Mouse (Mus musculus) heart, embryonic 15.5 days (tissue): ENCODE results near the gene Bpgm. TPM values are rescaled to one million over a fixed set of nuclear protein-coding genes. Genes with fewer than 3 reads are reported as not detected.

Experiments
- ATAC-seq: fragments of 200-750 bp; cut with Nextera tagmentation; replicated peaks from 2 replicates; pipeline ENCODE4 v1.8.0; 2017; ENCODE audit warnings: low read depth, moderate TSS enrichment; ENCODE audit not compliant: insufficient number of reproducible peaks, insufficient read depth, low FRiP score
- H3K27ac ChIP-seq: fragments of 300-500 bp; sonication (generic); 2 replicates; pipeline ENCODE4 v1.5.1; 2015; ENCODE audit warnings: mild to moderate bottlenecking, inconsistent platforms
- H3K27me3 ChIP-seq: fragments of 300-500 bp; sonication (generic); 2 replicates; pipeline ENCODE4 v1.6.1; 2015; ENCODE audit warnings: inconsistent platforms
- H3K36me3 ChIP-seq: fragments of 300-500 bp; sonication (generic); 2 replicates; pipeline ENCODE4 v1.6.1; 2015; ENCODE audit warnings: mild to moderate bottlenecking, inconsistent platforms
- H3K4me1 ChIP-seq: fragments of 300-500 bp; sonication (generic); replicated peaks from 2 replicates; pipeline ENCODE4 v1.6.1; 2015; ENCODE audit warnings: inconsistent platforms
- H3K4me2 ChIP-seq: fragments of 300-500 bp; sonication (generic); 2 replicates; pipeline ENCODE4 v1.6.1; 2015; ENCODE audit warnings: inconsistent platforms, mild to moderate bottlenecking, moderate library complexity
- H3K4me3 ChIP-seq: fragments of 300-500 bp; sonication (generic); 2 replicates; pipeline ENCODE4 v1.5.1; 2015; ENCODE audit warnings: mild to moderate bottlenecking, inconsistent platforms
- H3K9ac ChIP-seq: fragments of 300-500 bp; sonication (generic); 2 replicates; pipeline ENCODE4 v1.6.1; 2015; ENCODE audit warnings: mild to moderate bottlenecking, inconsistent platforms
- H3K9me3 ChIP-seq: fragments of 300-500 bp; sonication (generic); replicated peaks from 2 replicates; pipeline ENCODE4 v1.6.1; 2016; ENCODE audit warnings: inconsistent platforms
- WGBS: fragments of 180-500 bp; shearing (Covaris S2); methylation state at CpG from one replicate; pipeline ENCODE4 v1.1.7; 2015; ENCODE audit warnings: mixed read lengths; 5-methylcytosine and 5-hydroxymethylcytosine counted together
- polyA plus RNA-seq: library from polyadenylated mRNA; unstranded; fragments of >200 nt; fragmentation: Nextera tagmentation; extraction: Ambion mirVana; gene quantifications from 2 replicates; pipeline ENCODE4 v1.2.1, GENCODE M21; 2015

The Bpgm gene
- polyA plus RNA-seq, 1 experiment from 2014 or later = 112 TPM

- H3K4me1 ChIP-seq = peaks cover 7% of the 10 kb centered on the region
- 53% methylated on average over 12 of the region's 12 CpGs for WGBS
- no peak overlapping the region for H3K27ac ChIP-seq
- no peak overlapping the region for H3K4me3 ChIP-seq
- H3K27me3 ChIP-seq = no peaks in the 10 kb centered on the region
- ATAC-seq = no peak
- H3K9me3 ChIP-seq = no peaks in the 10 kb centered on the region
- H3K4me2 ChIP-seq = no peak overlapping the region
- no peaks in the 10 kb centered on the region for H3K36me3 ChIP-seq
- H3K9ac ChIP-seq = no peak overlapping the region
Measured at GRCm38 (mm10) chr6:34471434-34472110, 4.4 kb upstream of the Bpgm start.

- ATAC-seq = no peak
- Histone ChIP-seq H3K4me2 (no peak overlapping the region), H3K27ac (no peak overlapping the region), H3K27me3 (no peaks in the 10 kb centered on the region), H3K36me3 (no peaks in the 10 kb centered on the region), H3K4me1 (peaks cover 11% of the 10 kb centered on the region), H3K4me3 (no peak overlapping the region), H3K9me3 (no peaks in the 10 kb centered on the region), H3K9ac (no peak overlapping the region)
- WGBS = 77% methylated on average over 1 of the region's 1 CpGs
Measured at GRCm38 (mm10) chr6:34473346-34473745, 2.7 kb upstream of the Bpgm start.

GRCm38 (mm10) chr6:34474031-34474430, 2.0 kb upstream of the Bpgm start:
- 58% methylated on average over 3 of the region's 3 CpGs for WGBS
- H3K4me1 ChIP-seq = peaks cover 12% of the 10 kb centered on the region
- no peaks in the 10 kb centered on the region for H3K9me3 ChIP-seq
- H3K4me3 ChIP-seq = no peak overlapping the region
- no peaks in the 10 kb centered on the region for H3K27me3 ChIP-seq
- H3K4me2 ChIP-seq = no peak overlapping the region
- no peak overlapping the region for H3K27ac ChIP-seq
- H3K9ac ChIP-seq = no peak overlapping the region
- no peak for ATAC-seq
- H3K36me3 ChIP-seq = no peaks in the 10 kb centered on the region

GRCm38 (mm10) chr6:34475391-34475790, 616 bp upstream of the Bpgm start:
- Histone ChIP-seq H3K4me3 (peak overlapping the region; percentile 62), H3K27me3 (no peaks in the 10 kb centered on the region), H3K9me3 (no peaks in the 10 kb centered on the region), H3K9ac (peak overlapping the region; percentile 62), H3K4me2 (peak overlapping the region; percentile 82), H3K27ac (peak overlapping the region; percentile 75; the same call in 1 of the 2 replicates), H3K4me1 (peaks cover 19% of the 10 kb centered on the region), H3K36me3 (no peaks in the 10 kb centered on the region)
- ATAC-seq = no peak
- 13% methylated on average over 6 of the region's 6 CpGs for WGBS

DNA sequence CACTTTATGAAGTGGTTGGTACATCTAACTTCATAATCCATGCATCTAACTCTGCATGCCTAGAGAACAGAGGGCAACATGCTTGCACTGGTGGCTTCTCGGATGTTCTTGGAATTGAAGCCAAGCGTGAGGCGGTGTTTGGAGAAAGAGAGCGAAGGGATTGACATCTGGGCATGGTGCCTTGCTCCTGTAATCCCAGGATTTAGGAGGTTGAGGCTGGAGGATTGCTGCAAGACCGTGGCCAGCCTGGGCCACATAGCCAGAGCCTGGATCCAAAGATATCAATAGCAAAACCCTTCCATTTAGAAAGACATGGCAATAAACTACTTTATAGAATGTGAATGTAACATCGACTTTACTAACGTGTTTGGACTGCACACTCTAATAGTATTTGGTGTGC, 2.0 kb downstream of the Bpgm start:
- no peak for ATAC-seq
- 84% methylated on average over 7 of the region's 7 CpGs for WGBS
- no peaks in the 10 kb centered on the region for H3K9me3 ChIP-seq
- no peak overlapping the region for H3K27ac ChIP-seq
- H3K27me3 ChIP-seq = no peaks in the 10 kb centered on the region
- no peak overlapping the region for H3K4me2 ChIP-seq
- H3K4me1 ChIP-seq = peaks cover 23% of the 10 kb centered on the region
- H3K4me3 ChIP-seq = no peak overlapping the region
- no peaks in the 10 kb centered on the region for H3K36me3 ChIP-seq
- H3K9ac ChIP-seq = no peak overlapping the region

GRCm38 (mm10) chr6:34478677-34479360, 2.8 kb downstream of the Bpgm start:
- Histone ChIP-seq H3K9me3 (no peaks in the 10 kb centered on the region), H3K9ac (no peak overlapping the region), H3K36me3 (no peaks in the 10 kb centered on the region), H3K27ac (no peak overlapping the region), H3K4me2 (no peak overlapping the region), H3K27me3 (no peaks in the 10 kb centered on the region), H3K4me1 (peaks cover 23% of the 10 kb centered on the region), H3K4me3 (no peak overlapping the region)
- ATAC-seq = no peak
- WGBS = 51% methylated on average over 6 of the region's 6 CpGs

GRCm38 (mm10) chr6:34479531-34479930, 3.5 kb downstream of the Bpgm start:
- Histone ChIP-seq H3K36me3 (no peaks in the 10 kb centered on the region), H3K4me2 (no peak overlapping the region), H3K4me1 (peaks cover 23% of the 10 kb centered on the region), H3K27ac (no peak overlapping the region), H3K9me3 (no peaks in the 10 kb centered on the region), H3K4me3 (no peak overlapping the region), H3K27me3 (no peaks in the 10 kb centered on the region), H3K9ac (no peak overlapping the region)
- no peak for ATAC-seq
- 43% methylated on average over 8 of the region's 8 CpGs for WGBS

DNA sequence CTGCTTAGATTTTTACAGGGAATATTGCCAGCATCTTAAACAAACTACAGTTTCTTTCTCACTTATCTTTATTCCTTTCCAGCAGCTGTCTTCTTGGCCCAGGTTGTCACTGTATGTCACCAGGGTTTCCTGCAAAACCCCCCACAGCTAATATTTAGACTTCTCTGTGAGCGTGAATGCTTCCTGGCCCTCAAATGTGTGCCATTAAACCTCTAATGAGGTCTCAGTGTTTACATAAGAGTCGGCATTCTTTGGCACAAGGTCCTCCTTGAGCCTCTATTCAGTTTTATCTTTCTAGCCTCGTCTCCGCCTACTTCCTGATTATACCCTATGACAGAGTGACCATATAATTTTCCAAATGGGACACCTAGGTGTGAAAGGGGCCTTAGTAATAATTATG, 4.7 kb downstream of the Bpgm start:
- 29% methylated on average over 4 of the region's 4 CpGs for WGBS
- no peak overlapping the region for H3K4me2 ChIP-seq
- H3K9me3 ChIP-seq = no peaks in the 10 kb centered on the region
- H3K4me1 ChIP-seq = peaks cover 17% of the 10 kb centered on the region
- H3K27me3 ChIP-seq = no peaks in the 10 kb centered on the region
- no peak for ATAC-seq
- no peaks in the 10 kb centered on the region for H3K36me3 ChIP-seq
- no peak overlapping the region for H3K27ac ChIP-seq
- no peak overlapping the region for H3K4me3 ChIP-seq
- H3K9ac ChIP-seq = no peak overlapping the region

DNA sequence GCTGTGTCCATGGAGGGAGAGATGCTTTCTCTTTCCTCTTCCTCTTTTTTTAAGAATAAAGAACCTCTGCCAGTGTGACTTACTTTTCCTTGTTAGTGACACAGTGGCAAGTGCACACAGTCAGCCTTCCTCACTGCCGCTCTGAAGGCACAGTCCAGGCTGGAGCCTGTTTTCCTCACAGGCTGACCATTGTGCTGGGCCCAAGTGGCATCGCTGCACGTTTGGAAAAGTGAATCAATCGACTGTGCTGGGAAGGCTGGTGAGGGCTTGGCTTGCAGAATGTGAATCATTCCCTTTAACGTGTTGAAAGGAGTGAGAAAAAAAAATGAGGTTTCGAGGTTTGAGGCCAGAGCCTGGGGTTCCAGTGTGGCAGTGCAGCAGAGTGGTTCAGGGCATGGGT, 5.3 kb downstream of the Bpgm start:
- no peaks in the 10 kb centered on the region for H3K9me3 ChIP-seq
- no peaks in the 10 kb centered on the region for H3K36me3 ChIP-seq
- no peak overlapping the region for H3K4me2 ChIP-seq
- no peaks in the 10 kb centered on the region for H3K27me3 ChIP-seq
- no peak overlapping the region for H3K4me3 ChIP-seq
- no peak overlapping the region for H3K9ac ChIP-seq
- WGBS = 66% methylated on average over 6 of the region's 6 CpGs
- peaks cover 22% of the 10 kb centered on the region for H3K4me1 ChIP-seq
- no peak overlapping the region for H3K27ac ChIP-seq
- no peak for ATAC-seq

- 53% methylated on average over 4 of the region's 4 CpGs for WGBS
- ATAC-seq = no peak
- H3K4me2 ChIP-seq = no peak overlapping the region
Measured at GRCm38 (mm10) chr6:34482842-34483241, 6.8 kb downstream of the Bpgm start.

GRCm38 (mm10) chr6:34483390-34483789, 7.4 kb downstream of the Bpgm start:
- H3K27ac ChIP-seq = no peak overlapping the region
- no peak overlapping the region for H3K4me3 ChIP-seq
- H3K4me2 ChIP-seq = no peak overlapping the region
- no peaks in the 10 kb centered on the region for H3K9me3 ChIP-seq
- H3K36me3 ChIP-seq = no peaks in the 10 kb centered on the region; the same call in 1 of the 2 replicates
- H3K9ac ChIP-seq = no peak overlapping the region
- WGBS = 85% methylated on average over 5 of the region's 5 CpGs
- ATAC-seq = no peak
- H3K27me3 ChIP-seq = no peaks in the 10 kb centered on the region
- H3K4me1 ChIP-seq = peaks cover 16% of the 10 kb centered on the region

More at GRCm38 (mm10) chr6:34482842-34483241, 6.8 kb downstream of the Bpgm start:
- H3K9ac ChIP-seq = no peak overlapping the region
- no peaks in the 10 kb centered on the region for H3K9me3 ChIP-seq
- peaks cover 16% of the 10 kb centered on the region for H3K4me1 ChIP-seq
- H3K27me3 ChIP-seq = no peaks in the 10 kb centered on the region
- H3K4me3 ChIP-seq = no peak overlapping the region
- no peak overlapping the region for H3K27ac ChIP-seq
- H3K36me3 ChIP-seq = no peaks in the 10 kb centered on the region; the same call in 1 of the 2 replicates

DNA sequence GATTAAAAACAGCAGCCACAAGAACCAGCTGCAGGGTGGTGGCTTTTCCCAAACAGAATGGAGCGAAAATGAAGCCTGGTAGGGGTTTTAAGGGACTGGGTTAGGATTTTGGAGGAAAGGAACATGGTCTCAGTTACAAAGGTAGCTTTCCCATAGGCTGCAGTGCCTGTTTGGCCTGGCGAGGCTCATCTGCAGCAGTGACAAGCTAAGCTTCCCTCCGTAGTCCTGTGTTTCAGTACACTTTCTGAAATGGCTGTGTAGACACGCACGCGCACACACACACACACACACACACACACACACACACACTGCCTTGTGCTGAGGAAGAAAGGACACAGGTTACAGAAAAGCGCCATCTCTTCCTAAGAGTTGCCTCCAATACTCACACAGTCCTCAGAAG, 7.8 kb downstream of the Bpgm start:
- H3K4me2 ChIP-seq = no peak overlapping the region
- no peak for ATAC-seq
- no peaks in the 10 kb centered on the region for H3K27me3 ChIP-seq
- peaks cover 16% of the 10 kb centered on the region for H3K4me1 ChIP-seq
- H3K9ac ChIP-seq = no peak overlapping the region
- H3K36me3 ChIP-seq = no peaks in the 10 kb centered on the region; the same call in 1 of the 2 replicates
- H3K27ac ChIP-seq = no peak overlapping the region
- WGBS = 94% methylated on average over 7 of the region's 7 CpGs
- no peak overlapping the region for H3K4me3 ChIP-seq
- no peaks in the 10 kb centered on the region for H3K9me3 ChIP-seq
